Mouse (Mus musculus) adrenal gland, postnatal 10 days (tissue): ENCODE data around the gene Fam219a. TPM values are rescaled to one million over a fixed set of nuclear protein-coding genes. Genes with fewer than 3 reads are reported as not detected.

ENCODE experiments used
- DNase-seq: peaks from one replicate; pipeline ENCODE4 v3.0.0; 2021; ENCODE audit warnings: mixed read lengths
- total RNA-seq, 2 experiments: library from RNA; stranded (reverse); gene quantifications; 2 replicates each; pipeline ENCODE4 v1.2.3; 2021

Gene Fam219a
- total RNA-seq, 2 experiments from 2014 or later, result 18.8 to 23.5 TPM

GRCm38 (mm10) chr4:41554994-41555663 is 14.2 kb downstream of the Fam219a start:
- DNase-seq, result peak; percentile 69

- no peak for DNase-seq
Observed at GRCm38 (mm10) chr4:41553116-41553515, 16.2 kb downstream of the Fam219a start.

GRCm38 (mm10) chr4:41552529-41552928 is 16.8 kb downstream of the Fam219a start:
- DNase-seq, result peak; percentile 86

- DNase-seq, result no peak
Observed at GRCm38 (mm10) chr4:41547086-41547485, 22.3 kb downstream of the Fam219a start.

- DNase-seq, result peak; percentile 80
Observed at GRCm38 (mm10) chr4:41545985-41546384, 23.4 kb downstream of the Fam219a start.

GRCm38 (mm10) chr4:41542136-41542535 is 27.2 kb downstream of the Fam219a start:
- no peak for DNase-seq

- DNase-seq, result no peak
Observed at GRCm38 (mm10) chr4:41534866-41535265, 34.5 kb downstream of the Fam219a start.

GRCm38 (mm10) chr4:41532420-41532819 is 36.9 kb downstream of the Fam219a start:
- DNase-seq, result peak; percentile 66

GRCm38 (mm10) chr4:41527996-41528395 is 41.3 kb downstream of the Fam219a start:
- DNase-seq, result peak; percentile 63

- no peak for DNase-seq
Observed at GRCm38 (mm10) chr4:41527076-41527475, 42.3 kb downstream of the Fam219a start.

- DNase-seq, result no peak
Observed at GRCm38 (mm10) chr4:41526553-41526952, 42.8 kb downstream of the Fam219a start.

- no peak for DNase-seq
Observed at GRCm38 (mm10) chr4:41524829-41525228, 44.5 kb downstream of the Fam219a start.

GRCm38 (mm10) chr4:41523839-41524238 is 45.5 kb downstream of the Fam219a start:
- no peak for DNase-seq

GRCm38 (mm10) chr4:41522788-41523187 is 46.5 kb downstream of the Fam219a start:
- DNase-seq, result peak; percentile 57

- no peak for DNase-seq
Observed at GRCm38 (mm10) chr4:41522136-41522535, 47.2 kb downstream of the Fam219a start.

GRCm38 (mm10) chr4:41520641-41521040 is 48.7 kb downstream of the Fam219a start:
- DNase-seq, result no peak

- DNase-seq, result no peak
Observed at GRCm38 (mm10) chr4:41519195-41519594, 50.1 kb downstream of the Fam219a start.

GRCm38 (mm10) chr4:41518349-41518748 is 51.0 kb downstream of the Fam219a start:
- no peak for DNase-seq

GRCm38 (mm10) chr4:41517233-41517632 is 52.1 kb downstream of the Fam219a start, which contains the start of gene 1110017D15Rik:
TSS of gene 1110017D15Rik (minus strand) at chr4:41517333.
- DNase-seq, result no peak

- no peak for DNase-seq
Observed at GRCm38 (mm10) chr4:41513714-41514113, 55.6 kb downstream of the Fam219a start.

- DNase-seq, result no peak
Observed at GRCm38 (mm10) chr4:41513309-41513708, 56.0 kb downstream of the Fam219a start.

GRCm38 (mm10) chr4:41507998-41508397 is 61.3 kb downstream of the Fam219a start:
- no peak for DNase-seq

GRCm38 (mm10) chr4:41507326-41507924 is 61.9 kb downstream of the Fam219a start:
- no peak for DNase-seq

GRCm38 (mm10) chr4:41506906-41507305 is 62.4 kb downstream of the Fam219a start:
- DNase-seq, result peak; percentile 95
